Comparison of ENCODE assay signal across 9 mouse cellular contexts in genomic region chr9:51006846-51007245, GRCm38 (mm10). TPM values are rescaled to one million over a fixed set of nuclear protein-coding genes. Genes with fewer than 3 reads are reported as not detected.
DNase-seq lines count a peak whose midpoint lies in the region; ATAC-seq and TF ChIP-seq lines count a peak whose summit lies in the region.
"Had no signal": no experiment of that assay in that cellular context is flagged by ENCODE, and none has a peak within 500 bp of the region (broad histone marks: within the 10 kb centered on the region; RNA-seq: fewer than 3 reads in every experiment).

No protein-coding gene starts in this region.

- H3K4me3 ChIP-seq in hindbrain, embryonic 11.5 days (ENCODE audit: low read depth, low read length), result no peak overlapping the region
- H3K4me3 ChIP-seq in hindbrain, embryonic 13.5 days, result no peak overlapping the region
- no peak overlapping the region for H3K4me3 ChIP-seq in embryonic facial prominence, embryonic 11.5 days (ENCODE audit: low read depth, low read length)
- H3K4me3 ChIP-seq in heart, embryonic 15.5 days, result no peak overlapping the region
- H3K4me3 ChIP-seq in left cerebral cortex, adult 2 months, result peak overlapping the region; percentile 98
- no peak overlapping the region for H3K4me3 ChIP-seq in spleen, adult 2 months (ENCODE audit: extremely low read depth, insufficient read depth, insufficient read length)

- no peak for TF ChIP-seq POLR2A in spleen, adult 2 months (IDR thresholded peaks at IDR 0.05; ENCODE audit: low read depth, low read length)

- no peak for ATAC-seq in hindbrain, embryonic 11.5 days (ENCODE audit: low FRiP score)
- no peak for ATAC-seq in hindbrain, embryonic 13.5 days (ENCODE audit: low FRiP score)
- ATAC-seq in embryonic facial prominence, embryonic 11.5 days (replicated peaks; ENCODE audit: insufficient number of reproducible peaks, low FRiP score, low TSS enrichment, low read depth), result no peak
- no peak for ATAC-seq in heart, embryonic 15.5 days (replicated peaks; ENCODE audit: insufficient number of reproducible peaks, insufficient read depth, low FRiP score, low read depth)
- peak; percentile 59; the same call in 1 of the 2 replicates for ATAC-seq in megakaryocyte-erythroid progenitor cell, adult 5-6 weeks (replicated peaks; ENCODE audit: low FRiP score, low TSS enrichment, poor library complexity, severe bottlenecking)

- H3K36me3 ChIP-seq in hindbrain, embryonic 11.5 days (ENCODE audit: control insufficient read depth, insufficient read depth, low read length), result no peaks in the 10 kb centered on the region
- H3K36me3 ChIP-seq in hindbrain, embryonic 13.5 days, result no peaks in the 10 kb centered on the region
- H3K36me3 ChIP-seq in embryonic facial prominence, embryonic 11.5 days (replicated peaks; ENCODE audit: control insufficient read depth, insufficient read depth, low read depth, low read length), result no peaks in the 10 kb centered on the region
- no peaks in the 10 kb centered on the region for H3K36me3 ChIP-seq in heart, embryonic 15.5 days
- no peaks in the 10 kb centered on the region for H3K36me3 ChIP-seq in spleen, adult 2 months (ENCODE audit: control insufficient read depth, insufficient read depth, low read length)

- intact Hi-C loops in left cerebral cortex, adult 2 months (cut with DNase I), result loop anchor here (5.0 kb wide), 1 partner anchor 95 kb away; no protein-coding TSS in a partner anchor

- H3K27ac ChIP-seq in hindbrain, embryonic 11.5 days (ENCODE audit: low read depth, low read length), result no peak overlapping the region
- no peak overlapping the region for H3K27ac ChIP-seq in hindbrain, embryonic 13.5 days
- H3K27ac ChIP-seq in embryonic facial prominence, embryonic 11.5 days (replicated peaks; ENCODE audit: low read depth, low read length), result no peak overlapping the region
- H3K27ac ChIP-seq in heart, embryonic 15.5 days, result no peak overlapping the region
- no peak overlapping the region for H3K27ac ChIP-seq in left cerebral cortex, adult 2 months
- H3K27ac ChIP-seq in spleen, adult 2 months (ENCODE audit: insufficient read depth, low read length), result no peak overlapping the region

- H3K9ac ChIP-seq in hindbrain, embryonic 11.5 days (ENCODE audit: low read depth, low read length), result no peak overlapping the region
- no peak overlapping the region for H3K9ac ChIP-seq in hindbrain, embryonic 13.5 days
- no peak overlapping the region for H3K9ac ChIP-seq in embryonic facial prominence, embryonic 11.5 days (replicated peaks; ENCODE audit: low read length)
- no peak overlapping the region for H3K9ac ChIP-seq in heart, embryonic 15.5 days

- peak; percentile 75 for DNase-seq in hindbrain, embryonic 11.5 days (ENCODE audit: low spot score)
- peak; percentile 70 for DNase-seq in adrenal gland, postnatal 10 days
- peak; percentile 86 for DNase-seq in embryonic facial prominence, embryonic 11.5 days (ENCODE audit: low spot score)
- peak; percentile 41 to 42 for DNase-seq in left cerebral cortex, adult 2 months (ENCODE audit: extremely low spot score in 1 of 2, low spot score in 2 of 2)
- peak; percentile 64 to 70 for DNase-seq in spleen, adult 2 months (ENCODE audit: low read depth in 1 of 2, low spot score in 2 of 2)

- WGBS in hindbrain, embryonic 11.5 days, result 11% methylated on average over 4 of the region's 4 CpGs
- WGBS in hindbrain, embryonic 13.5 days, result 6% methylated on average over 4 of the region's 4 CpGs
- 3% methylated on average over 4 of the region's 4 CpGs for WGBS in embryonic facial prominence, embryonic 11.5 days
- 3% methylated on average over 4 of the region's 4 CpGs for WGBS in heart, embryonic 15.5 days
- WGBS in spleen, adult 2 months, result 7% methylated on average over 4 of the region's 4 CpGs

- H3K4me1 ChIP-seq in hindbrain, embryonic 11.5 days (replicated peaks; ENCODE audit: control insufficient read depth, insufficient read depth, low read length), result no peaks in the 10 kb centered on the region
- peaks cover 10% of the 10 kb centered on the region for H3K4me1 ChIP-seq in hindbrain, embryonic 13.5 days (replicated peaks)
- no peaks in the 10 kb centered on the region for H3K4me1 ChIP-seq in embryonic facial prominence, embryonic 11.5 days (ENCODE audit: control insufficient read depth, insufficient read depth, low read length)
- peaks cover 18% of the 10 kb centered on the region for H3K4me1 ChIP-seq in heart, embryonic 15.5 days (replicated peaks)
- no peaks in the 10 kb centered on the region; the same call in 1 of the 2 replicates for H3K4me1 ChIP-seq in spleen, adult 2 months (ENCODE audit: control insufficient read depth, insufficient read depth, insufficient read length)

- no peak overlapping the region for H3K4me2 ChIP-seq in hindbrain, embryonic 11.5 days (replicated peaks; ENCODE audit: low read depth, low read length)
- no peak overlapping the region for H3K4me2 ChIP-seq in hindbrain, embryonic 13.5 days
- no peak overlapping the region for H3K4me2 ChIP-seq in embryonic facial prominence, embryonic 11.5 days (ENCODE audit: low read depth, low read length)
- H3K4me2 ChIP-seq in heart, embryonic 15.5 days, result peak overlapping the region; percentile 82; the same call in 1 of the 2 replicates

- TF ChIP-seq CTCF in left cerebral cortex, adult 2 months (IDR thresholded peaks at IDR 0.05), result peak; percentile 84
- TF ChIP-seq CTCF in spleen, adult 2 months (IDR thresholded peaks at IDR 0.05; ENCODE audit: extremely low read depth, insufficient read depth, insufficient read length, insufficient replicate concordance), result peak; percentile 4; the same call in 1 of the 2 replicates

- H3K9me3 ChIP-seq in hindbrain, embryonic 11.5 days (ENCODE audit: control insufficient read depth, low read length), result no peaks in the 10 kb centered on the region
- H3K9me3 ChIP-seq in hindbrain, embryonic 13.5 days, result no peaks in the 10 kb centered on the region
- H3K9me3 ChIP-seq in embryonic facial prominence, embryonic 11.5 days (replicated peaks; ENCODE audit: control insufficient read depth, low read length), result no peaks in the 10 kb centered on the region
- H3K9me3 ChIP-seq in heart, embryonic 15.5 days (replicated peaks), result no peaks in the 10 kb centered on the region

- H3K27me3 ChIP-seq in hindbrain, embryonic 11.5 days (ENCODE audit: control insufficient read depth, insufficient read depth, low read length), result no peaks in the 10 kb centered on the region
- H3K27me3 ChIP-seq in hindbrain, embryonic 13.5 days, result 0 out of 2 replicates have a peak, but pooled peaks cover 5% of the 10 kb centered on the region
- H3K27me3 ChIP-seq in embryonic facial prominence, embryonic 11.5 days (ENCODE audit: control insufficient read depth, insufficient read depth, low read length), result no peaks in the 10 kb centered on the region
- H3K27me3 ChIP-seq in heart, embryonic 15.5 days, result no peaks in the 10 kb centered on the region
- no peaks in the 10 kb centered on the region for H3K27me3 ChIP-seq in spleen, adult 2 months (ENCODE audit: control insufficient read depth, insufficient read depth, low read length)

RNA-seq across cellular contexts. Expression of gene Sik2, which starts 2.0 kb away (rescaled TPM):
- 14.3 and 15.0 TPM in 2 replicates for polyA plus RNA-seq in hindbrain, embryonic 11.5 days (2014; fragmentation: Nextera tagmentation; extraction: Ambion mirVana)
- 14.3 and 14.9 TPM in 2 replicates for polyA plus RNA-seq in hindbrain, embryonic 13.5 days (2015; fragmentation: Nextera tagmentation; extraction: Ambion mirVana)
- 100 to 1,000 TPM; 132 to 136 TPM for total RNA-seq in adrenal gland, postnatal 10 days (2021)
- 12.5 and 14.2 TPM in 2 replicates for polyA plus RNA-seq in embryonic facial prominence, embryonic 11.5 days (2014; fragmentation: Nextera tagmentation; extraction: Ambion mirVana)
- 13.7 and 14.9 TPM in 2 replicates for polyA plus RNA-seq in heart, embryonic 15.5 days (2015; fragmentation: Nextera tagmentation; extraction: Ambion mirVana)
- 10 to 100 TPM; 57.5 to 84.4 TPM for total RNA-seq in left cerebral cortex, adult 2 months (2021)
- 28.4 and 41.0 TPM in 2 replicates for total RNA-seq in megakaryocyte-erythroid progenitor cell, adult 5-6 weeks (2014; fragmentation: Nextera tagmentation)
- total RNA-seq in megakaryocyte-erythroid progenitor cell, adult 5-6 weeks (2017), result 10.6 and 13.2 TPM in 2 replicates
- 12.5 and 19.4 TPM in 2 replicates for polyA plus RNA-seq in spleen, adult 2 months (2012; rRNA removed)

RNA-seq across cellular contexts. Expression of gene Btg4, which starts 53.9 kb away (rescaled TPM):
- not detected in 2 replicates for polyA plus RNA-seq in hindbrain, embryonic 11.5 days (2014; fragmentation: Nextera tagmentation; extraction: Ambion mirVana)
- polyA plus RNA-seq in hindbrain, embryonic 13.5 days (2015; fragmentation: Nextera tagmentation; extraction: Ambion mirVana), result not detected in 2 replicates
- not detected for total RNA-seq in adrenal gland, postnatal 10 days (2021)
- not detected in 2 replicates for polyA plus RNA-seq in embryonic facial prominence, embryonic 11.5 days (2014; fragmentation: Nextera tagmentation; extraction: Ambion mirVana)
- polyA plus RNA-seq in heart, embryonic 15.5 days (2015; fragmentation: Nextera tagmentation; extraction: Ambion mirVana), result not detected in 2 replicates
- total RNA-seq in left cerebral cortex, adult 2 months (2021), result not detected
- not detected in 2 replicates for total RNA-seq in megakaryocyte-erythroid progenitor cell, adult 5-6 weeks (2014; fragmentation: Nextera tagmentation)
- total RNA-seq in megakaryocyte-erythroid progenitor cell, adult 5-6 weeks (2017), result not detected in 2 replicates
- not detected in 2 replicates for polyA plus RNA-seq in spleen, adult 2 months (2012; rRNA removed)
- polyA plus RNA-seq: small intestine, adult 2 months had no signal
